Mouse (Mus musculus) heart, adult 2 months (tissue): ENCODE results near the gene Atp6v0d1. TPM values are rescaled to one million over a fixed set of nuclear protein-coding genes. Genes with fewer than 3 reads are reported as not detected.
A peak's percentile ranks its signal among the peaks of the same experiment; 100 is the strongest.

Experiments
- DNase-seq, 2 experiments: peaks; one replicate each; pipeline ENCODE4 v3.0.0; 2021
- H3K27ac ChIP-seq: fragments of 200-600 bp; 2 replicates; pipeline ENCODE4 v1.8.1; 2022
- H3K27me3 ChIP-seq: fragments of 200-500 bp; 2 replicates; pipeline ENCODE4 v1.6.1; 2012; ENCODE audit warnings: mild to moderate bottlenecking, low read length, inconsistent platforms, mixed read lengths; ENCODE audit not compliant: control insufficient read depth, insufficient read depth
- H3K36me3 ChIP-seq: fragments of 200-500 bp; 2 replicates; pipeline ENCODE4 v1.6.1; 2012; ENCODE audit warnings: low read length, inconsistent platforms; ENCODE audit not compliant: control insufficient read depth, insufficient read depth
- H3K4me1 ChIP-seq: fragments of 200-500 bp; 2 replicates; pipeline ENCODE4 v1.6.1; 2011; ENCODE audit warnings: low read length; ENCODE audit not compliant: control insufficient read depth, insufficient read depth
- H3K4me3 ChIP-seq: fragments of 200-600 bp; 2 replicates; pipeline ENCODE4 v1.8.1; 2022
- H3K79me2 ChIP-seq: fragments of 200-500 bp; replicated peaks from 2 replicates; pipeline ENCODE4 v1.6.1; 2012; ENCODE audit warnings: mild to moderate bottlenecking, inconsistent platforms, low read length, moderate library complexity, mixed read lengths; ENCODE audit not compliant: control insufficient read depth, insufficient read depth
- H3K9ac ChIP-seq: fragments of 200-500 bp; 2 replicates; pipeline ENCODE4 v1.6.1; 2012; ENCODE audit warnings: low read depth, mild to moderate bottlenecking, control low read depth, inconsistent platforms, low read length, mixed read lengths
- CTCF ChIP-seq: fragments of 200-600 bp; IDR thresholded peaks from 2 replicates; pipeline ENCODE4 v1.8.1; 2022; ENCODE audit warnings: antibody characterized with exemption, mild to moderate bottlenecking, moderate library complexity
- EP300 ChIP-seq: fragments of 200-500 bp; IDR thresholded peaks from 2 replicates; pipeline ENCODE4 v1.6.1; 2011; ENCODE audit warnings: low read depth, low read length, control low read depth; ENCODE audit not compliant: insufficient read depth
- POLR2A ChIP-seq: fragments of 200-500 bp; IDR thresholded peaks from 2 replicates; pipeline ENCODE4 v1.6.1; 2011; ENCODE audit warnings: mild to moderate bottlenecking, low read depth, low read length, control low read depth; ENCODE audit not compliant: insufficient read depth
- WGBS: fragments of 180-500 bp; shearing (Covaris S2); methylation state at CpG from one replicate; pipeline ENCODE4 v1.1.7; 2018; 5-methylcytosine and 5-hydroxymethylcytosine counted together
- intact Hi-C: fragments of 180-260 bp; cut with DNase I; formaldehyde crosslinking; loops from one replicate; pipeline ENCODE4 v1.15.1; 2025
- polyA plus RNA-seq: library from polyadenylated mRNA; depleted of rRNA; stranded (reverse); fragments of >200 nt; gene quantifications from 2 replicates; pipeline ENCODE4 v1.2.3, GENCODE M21; 2012
- total RNA-seq, 2 experiments: library from RNA; stranded (reverse); gene quantifications; 2 replicates each; pipeline ENCODE4 v1.2.3; 2021

The Atp6v0d1 gene
- total and polyA plus RNA-seq, 3 experiments = 46.4 to 61.7 (median 48.9) TPM

GRCm38 (mm10) chr8:105531774-105532173 is 34.1 kb downstream of the Atp6v0d1 start:
- Histone ChIP-seq H3K4me1 (peaks cover 11% of the 10 kb centered on the region), H3K4me3 (no peak overlapping the region), H3K9ac (no peak overlapping the region), H3K79me2 (no peaks in the 10 kb centered on the region), H3K27me3 (no peaks in the 10 kb centered on the region), H3K27ac (peak overlapping the region; percentile 34; the same call in 1 of the 2 replicates), H3K36me3 (peaks cover 5% of the 10 kb centered on the region)
- TF ChIP-seq CTCF (peak; percentile 82), EP300 (0 out of 2 replicates have a peak, but pooled peaks have one; percentile 37), POLR2A (no peak)
- intact Hi-C loops = loop anchor here (2.0 kb wide), 2 partner anchors 15 to 23 kb away; no protein-coding TSS in a partner anchor
- DNase-seq = peak; percentile 55 to 79
- WGBS = 51% methylated on average over 2 of the region's 2 CpGs

- Histone ChIP-seq H3K4me1 (peaks cover 11% of the 10 kb centered on the region), H3K36me3 (peaks cover 5% of the 10 kb centered on the region), H3K27me3 (no peaks in the 10 kb centered on the region), H3K9ac (no peak overlapping the region), H3K79me2 (no peaks in the 10 kb centered on the region), H3K27ac (no peak overlapping the region), H3K4me3 (no peak overlapping the region)
- 79% methylated on average over 3 of the region's 3 CpGs for WGBS
- DNase-seq = no peak
- TF ChIP-seq CTCF (no peak), POLR2A (no peak), EP300 (no peak)
- intact Hi-C loops = no loop called here
Observed at GRCm38 (mm10) chr8:105529271-105529670, 36.6 kb downstream of the Atp6v0d1 start.

GRCm38 (mm10) chr8:105528206-105528605 is 37.6 kb downstream of the Atp6v0d1 start:
- 92% methylated on average over 1 of the region's 1 CpGs for WGBS
- intact Hi-C loops = no loop called here

GRCm38 (mm10) chr8:105527110-105527509 is 38.7 kb downstream of the Atp6v0d1 start:
- intact Hi-C loops = no loop called here
- no peak overlapping the region for H3K9ac ChIP-seq
- peaks cover 3% of the 10 kb centered on the region for H3K36me3 ChIP-seq
- no peak overlapping the region for H3K4me3 ChIP-seq
- H3K27ac ChIP-seq = no peak overlapping the region
- no peaks in the 10 kb centered on the region for H3K79me2 ChIP-seq
- 68% methylated on average over 2 of the region's 2 CpGs for WGBS
- peaks cover 2% of the 10 kb centered on the region; the same call in 1 of the 2 replicates for H3K4me1 ChIP-seq
- no peaks in the 10 kb centered on the region for H3K27me3 ChIP-seq
- no peak for TF ChIP-seq EP300
- no peak for TF ChIP-seq CTCF
- no peak for TF ChIP-seq POLR2A
- no peak for DNase-seq

More at GRCm38 (mm10) chr8:105528206-105528605, 37.6 kb downstream of the Atp6v0d1 start:
- no peak overlapping the region for H3K9ac ChIP-seq
- DNase-seq = no peak
- no peak overlapping the region for H3K4me3 ChIP-seq
- no peaks in the 10 kb centered on the region for H3K27me3 ChIP-seq
- H3K79me2 ChIP-seq = no peaks in the 10 kb centered on the region
- H3K36me3 ChIP-seq = peaks cover 5% of the 10 kb centered on the region
- H3K27ac ChIP-seq = no peak overlapping the region
- no peak for TF ChIP-seq POLR2A
- peaks cover 4% of the 10 kb centered on the region for H3K4me1 ChIP-seq

DNA sequence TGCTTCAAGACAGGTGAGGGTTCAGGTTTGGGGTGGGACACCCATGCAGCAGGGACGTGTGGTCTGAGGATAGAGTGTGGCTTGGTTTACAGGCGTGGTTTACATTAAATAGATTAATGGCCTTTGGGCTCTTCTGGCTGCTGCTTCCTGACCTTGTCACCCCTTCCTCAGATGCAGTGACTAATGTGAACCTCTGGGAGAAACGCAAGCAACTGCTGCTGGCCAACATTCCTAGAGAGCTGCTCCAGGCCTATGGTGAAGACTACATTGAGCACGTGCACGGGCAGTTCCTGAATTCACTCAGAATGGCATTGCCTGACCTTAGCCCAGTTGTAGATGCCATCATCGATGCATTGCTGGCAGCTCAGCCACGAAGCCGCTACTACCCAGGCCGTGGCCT is 43.0 kb downstream of the Atp6v0d1 start:
- DNase-seq = no peak
- no peak overlapping the region for H3K4me3 ChIP-seq

DNA sequence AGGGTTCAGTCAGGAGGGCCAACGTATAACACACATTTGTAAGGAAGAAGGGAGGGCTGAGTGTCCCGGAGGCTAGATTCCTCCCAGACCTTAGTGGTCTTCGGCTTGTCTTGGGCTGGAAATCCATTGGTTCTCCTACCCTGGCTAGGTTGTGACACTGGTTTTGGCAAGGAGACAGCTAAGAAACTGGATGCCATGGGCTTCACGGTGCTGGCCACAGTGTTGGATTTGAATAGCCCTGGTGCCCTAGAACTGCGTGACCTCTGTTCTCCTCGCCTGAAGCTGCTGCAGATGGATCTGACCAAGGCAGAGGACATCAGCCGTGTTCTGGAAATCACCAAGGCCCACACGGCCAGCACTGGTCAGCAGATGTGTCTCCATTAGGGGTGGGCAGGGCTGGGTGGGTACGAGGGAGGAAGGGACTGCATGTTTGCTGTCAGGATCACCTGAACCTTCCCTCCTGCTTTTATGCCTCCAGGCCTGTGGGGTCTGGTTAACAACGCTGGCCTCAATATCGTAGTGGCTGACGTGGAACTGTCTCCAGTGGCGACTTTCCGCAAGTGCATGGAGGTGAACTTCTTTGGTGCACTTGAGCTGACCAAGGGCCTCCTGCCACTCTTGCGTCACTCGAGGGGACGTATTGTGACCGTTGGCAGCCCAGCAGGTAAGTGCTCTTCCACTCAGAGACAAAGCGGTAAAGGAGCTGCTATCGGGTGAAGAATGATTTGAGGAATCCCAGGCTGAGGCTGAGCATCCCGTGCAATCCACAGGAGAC is 43.7 kb downstream of the Atp6v0d1 start:
- Histone ChIP-seq H3K4me1 (peaks cover 6% of the 10 kb centered on the region), H3K79me2 (no peaks in the 10 kb centered on the region), H3K9ac (no peak overlapping the region), H3K36me3 (no peaks in the 10 kb centered on the region), H3K4me3 (no peak overlapping the region), H3K27me3 (no peaks in the 10 kb centered on the region), H3K27ac (no peak overlapping the region)
- 86% methylated on average over 21 of the region's 21 CpGs for WGBS
- no peak for DNase-seq
- TF ChIP-seq CTCF (no peak), EP300 (no peak), POLR2A (no peak)
- intact Hi-C loops = no loop called here

More for the DNA sequence above, 43.0 kb downstream of the Atp6v0d1 start:
- Histone ChIP-seq H3K27me3 (no peaks in the 10 kb centered on the region), H3K9ac (no peak overlapping the region), H3K36me3 (no peaks in the 10 kb centered on the region), H3K4me1 (peaks cover 5% of the 10 kb centered on the region), H3K27ac (no peak overlapping the region), H3K79me2 (no peaks in the 10 kb centered on the region)
- 79% methylated on average over 9 of the region's 9 CpGs for WGBS
- intact Hi-C loops = no loop called here
- TF ChIP-seq CTCF (no peak), POLR2A (no peak), EP300 (no peak)
